Mouse (Mus musculus) intestine, embryonic 15.5 days (tissue): ENCODE measurements around the gene Mrps25. TPM values are rescaled to one million over a fixed set of nuclear protein-coding genes. Genes with fewer than 3 reads are reported as not detected.

ENCODE experiments used
- ATAC-seq: fragments of 200-750 bp; cut with Nextera tagmentation; 2 replicates; pipeline ENCODE4 v1.8.0; 2017; ENCODE audit warnings: moderate TSS enrichment, moderate library complexity
- H3K27ac ChIP-seq: fragments of 300-500 bp; sonication (generic); 2 replicates; pipeline ENCODE4 v1.5.1; 2015; ENCODE audit warnings: mild to moderate bottlenecking, inconsistent platforms
- H3K27me3 ChIP-seq: fragments of 300-500 bp; sonication (generic); replicated peaks from 2 replicates; pipeline ENCODE4 v1.6.1; 2015; ENCODE audit warnings: inconsistent platforms
- H3K36me3 ChIP-seq: fragments of 300-500 bp; sonication (generic); 2 replicates; pipeline ENCODE4 v1.6.1; 2015; ENCODE audit warnings: inconsistent platforms
- H3K4me1 ChIP-seq: fragments of 300-500 bp; sonication (generic); replicated peaks from 2 replicates; pipeline ENCODE4 v1.6.1; 2015; ENCODE audit warnings: inconsistent platforms
- H3K4me2 ChIP-seq: fragments of 300-500 bp; sonication (generic); replicated peaks from 2 replicates; pipeline ENCODE4 v1.6.1; 2015; ENCODE audit warnings: mild to moderate bottlenecking, inconsistent platforms
- H3K4me3 ChIP-seq: fragments of 300-500 bp; sonication (generic); replicated peaks from 2 replicates; pipeline ENCODE4 v1.5.1; 2015; ENCODE audit warnings: inconsistent platforms
- H3K9ac ChIP-seq: fragments of 300-500 bp; sonication (generic); 2 replicates; pipeline ENCODE4 v1.6.1; 2015; ENCODE audit warnings: inconsistent platforms
- H3K9me3 ChIP-seq: fragments of 300-500 bp; sonication (generic); 2 replicates; pipeline ENCODE4 v1.6.1; 2016; ENCODE audit warnings: inconsistent platforms
- WGBS: fragments of 180-500 bp; shearing (Covaris S2); methylation state at CpG from one replicate; pipeline ENCODE4 v1.1.7; 2015; 5-methylcytosine and 5-hydroxymethylcytosine counted together
- polyA plus RNA-seq: library from polyadenylated mRNA; unstranded; fragments of >200 nt; fragmentation: Nextera tagmentation; extraction: Ambion mirVana; gene quantifications from 2 replicates; pipeline ENCODE4 v1.2.1, GENCODE M21; 2015

Mrps25 gene
- 103 and 109 TPM in 2 replicates for polyA plus RNA-seq

DNA sequence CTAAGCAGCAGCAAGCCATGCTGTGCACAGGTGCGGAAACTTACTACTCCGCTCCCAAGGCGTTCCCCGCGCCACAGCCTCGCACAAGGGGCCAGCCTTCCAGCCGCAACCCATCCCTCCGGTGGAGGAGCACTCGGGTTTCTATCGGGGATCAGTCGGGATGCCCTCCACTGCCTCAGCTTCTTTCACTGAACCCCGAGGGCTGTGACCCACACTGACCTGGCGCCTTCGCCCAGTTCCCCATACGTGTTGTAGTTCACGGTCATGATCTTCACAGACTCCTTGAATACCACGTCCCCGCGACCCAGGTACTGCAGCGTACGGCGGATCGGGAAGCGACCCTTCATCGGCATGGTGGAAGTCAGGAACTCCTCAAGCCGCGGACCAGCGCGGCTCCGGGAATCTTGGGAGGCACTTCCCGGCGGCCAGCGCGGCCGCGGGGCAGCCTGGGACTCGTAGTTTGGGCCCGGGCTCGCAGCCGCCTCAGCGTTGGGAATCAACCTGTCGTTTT, at the start of gene Mrps25:
Gene Mrps25 (minus strand): TSS at position 413 of the 511 bp plus-strand sequence.
- Histone ChIP-seq H3K27me3 (no peaks in the 10 kb centered on the region), H3K4me2 (peak within 1 kb of the TSS; percentile 78), H3K4me1 (peaks cover 12% of the 10 kb centered on the region), H3K9ac (peak within 1 kb of the TSS; percentile 88), H3K9me3 (no peaks in the 10 kb centered on the region), H3K36me3 (peaks cover 20% of the 10 kb centered on the region; the same call in 1 of the 2 replicates), H3K27ac (peak within 1 kb of the TSS; percentile 62), H3K4me3 (peak within 1 kb of the TSS; percentile 76)
- under 1% methylated on average over 42 of the region's 42 CpGs for WGBS
- ATAC-seq: peak; percentile 97

DNA sequence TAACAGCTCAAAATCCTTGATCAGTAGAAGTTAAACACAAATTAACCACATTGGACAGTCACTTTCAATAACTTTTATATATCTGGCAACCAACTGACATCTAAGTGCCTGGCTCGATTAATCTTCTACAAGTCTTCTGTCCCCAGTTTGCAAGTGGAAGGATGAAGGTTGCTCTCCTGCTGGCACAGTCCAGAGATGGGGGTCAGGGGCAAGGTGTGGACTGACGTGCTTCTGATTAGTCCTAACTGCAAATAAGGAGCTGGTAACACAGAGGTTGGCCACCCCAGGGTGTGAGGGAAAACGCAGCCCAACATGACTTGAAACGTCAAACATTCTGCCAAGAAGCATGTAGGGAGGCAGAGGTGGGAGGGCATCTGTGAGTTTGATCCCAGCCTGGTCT, 47.9 kb upstream of the Mrps25 start:
- no peak overlapping the region for H3K4me3 ChIP-seq
- no peak overlapping the region for H3K9ac ChIP-seq
- H3K4me2 ChIP-seq: no peak overlapping the region
- no peak for ATAC-seq
- no peaks in the 10 kb centered on the region for H3K4me1 ChIP-seq
- no peaks in the 10 kb centered on the region for H3K27me3 ChIP-seq
- no peak overlapping the region for H3K27ac ChIP-seq
- H3K9me3 ChIP-seq: no peaks in the 10 kb centered on the region
- no peaks in the 10 kb centered on the region for H3K36me3 ChIP-seq
- WGBS: 58% methylated on average over 4 of the region's 4 CpGs

DNA sequence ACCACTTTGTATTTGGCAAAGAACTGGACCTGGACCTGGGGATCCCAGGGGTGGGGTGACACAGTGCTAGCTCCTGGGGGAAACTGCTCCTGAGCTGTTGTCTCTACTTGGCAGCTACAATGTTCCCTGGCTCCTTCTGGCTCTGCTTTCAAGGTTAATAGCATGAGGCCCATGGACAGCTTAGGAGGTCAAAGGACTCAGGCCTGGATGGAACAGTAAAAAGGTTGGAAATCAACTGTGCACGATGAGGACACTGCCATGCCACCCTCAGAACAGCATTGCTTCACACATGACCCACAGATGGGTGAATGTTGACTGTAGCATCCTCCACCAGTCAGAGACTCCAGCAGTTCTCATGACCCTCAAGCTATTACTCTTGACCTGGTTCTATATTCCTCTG, 47.5 kb upstream of the Mrps25 start:
- WGBS: 75% methylated on average over 1 of the region's 1 CpGs
- no peaks in the 10 kb centered on the region for H3K27me3 ChIP-seq

DNA sequence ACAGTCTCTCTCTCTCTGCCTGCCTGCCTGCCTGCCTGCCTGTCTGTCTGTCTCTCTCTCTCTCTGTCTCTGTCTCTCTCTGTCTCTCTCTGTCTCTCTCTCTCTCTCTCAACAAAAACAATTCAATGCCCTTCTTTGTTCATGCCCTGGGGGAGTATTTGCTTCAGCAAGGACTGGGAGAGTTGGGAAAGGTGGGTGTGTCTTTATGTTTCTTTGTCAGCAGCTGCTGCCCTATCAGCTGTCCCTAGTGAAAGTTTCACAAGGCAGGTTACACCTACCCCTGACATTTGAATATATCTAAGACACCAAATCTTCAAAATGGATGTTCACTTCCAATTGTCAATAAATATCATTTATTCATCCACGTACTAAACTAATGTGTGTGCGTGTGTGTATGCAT, 45.8 kb upstream of the Mrps25 start:
- Histone ChIP-seq H3K27ac (no peak overlapping the region), H3K36me3 (no peaks in the 10 kb centered on the region), H3K4me1 (no peaks in the 10 kb centered on the region), H3K9ac (no peak overlapping the region), H3K4me2 (no peak overlapping the region), H3K27me3 (no peaks in the 10 kb centered on the region), H3K4me3 (no peak overlapping the region), H3K9me3 (no peaks in the 10 kb centered on the region)
- WGBS: 82% methylated on average over 2 of the region's 2 CpGs
- no peak for ATAC-seq

More for the DNA sequence above, 47.5 kb upstream of the Mrps25 start:
- Histone ChIP-seq H3K4me2 (no peak overlapping the region), H3K9ac (no peak overlapping the region), H3K9me3 (no peaks in the 10 kb centered on the region), H3K4me1 (no peaks in the 10 kb centered on the region), H3K27ac (no peak overlapping the region), H3K36me3 (no peaks in the 10 kb centered on the region), H3K4me3 (no peak overlapping the region)
- ATAC-seq: no peak

DNA sequence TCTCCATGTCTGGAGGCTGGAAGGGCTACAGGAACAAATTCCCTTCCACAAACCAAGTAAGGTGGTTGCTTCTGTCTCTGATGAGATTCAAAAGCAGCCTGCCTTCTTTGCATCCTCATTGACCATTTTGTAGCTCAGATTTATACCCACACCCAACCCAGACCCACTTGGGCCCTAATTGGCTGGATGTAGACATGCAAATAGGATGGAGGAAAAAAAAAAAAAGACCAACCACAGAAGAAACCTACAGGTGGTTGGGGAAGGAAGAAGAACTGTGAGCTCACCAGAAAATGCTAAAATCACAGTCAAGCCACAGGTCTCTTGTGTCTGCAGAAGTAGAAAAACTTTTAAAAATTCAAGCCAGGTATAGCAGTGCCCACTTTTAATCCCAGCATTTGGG, 45.3 kb upstream of the Mrps25 start:
- ATAC-seq: no peak
- no peaks in the 10 kb centered on the region for H3K9me3 ChIP-seq
- no peaks in the 10 kb centered on the region for H3K36me3 ChIP-seq
- H3K4me3 ChIP-seq: no peak overlapping the region
- no peak overlapping the region for H3K9ac ChIP-seq
- no peak overlapping the region for H3K4me2 ChIP-seq
- H3K27me3 ChIP-seq: no peaks in the 10 kb centered on the region
- H3K4me1 ChIP-seq: no peaks in the 10 kb centered on the region
- H3K27ac ChIP-seq: no peak overlapping the region

DNA sequence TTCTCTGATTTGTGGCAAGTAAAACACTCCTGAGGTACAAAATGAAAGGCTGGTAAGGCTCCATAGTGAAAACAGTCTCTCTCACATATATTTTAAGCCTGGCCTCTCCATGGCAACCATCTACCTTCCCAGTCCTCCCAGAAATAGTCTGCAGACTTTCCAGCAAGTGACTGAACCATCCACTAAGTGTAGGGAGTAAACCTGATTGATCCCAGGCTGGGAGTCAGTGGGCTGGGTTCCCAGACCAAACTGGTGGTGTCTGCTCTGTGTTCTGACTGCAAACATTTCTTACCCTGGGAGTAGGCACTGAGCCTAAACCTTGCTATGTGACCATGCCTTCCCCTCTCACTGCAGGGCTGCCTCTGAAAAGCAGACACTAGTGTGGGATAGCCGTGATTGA, 41.1 kb upstream of the Mrps25 start:
- H3K36me3 ChIP-seq: no peaks in the 10 kb centered on the region
- H3K4me1 ChIP-seq: no peaks in the 10 kb centered on the region
- H3K4me3 ChIP-seq: no peak overlapping the region
- WGBS: 54% methylated on average over 1 of the region's 1 CpGs
- no peak overlapping the region for H3K4me2 ChIP-seq
- no peak overlapping the region for H3K27ac ChIP-seq
- H3K9ac ChIP-seq: no peak overlapping the region
- H3K27me3 ChIP-seq: no peaks in the 10 kb centered on the region
- no peak; the same call in 1 of the 2 replicates for ATAC-seq
- H3K9me3 ChIP-seq: no peaks in the 10 kb centered on the region

DNA sequence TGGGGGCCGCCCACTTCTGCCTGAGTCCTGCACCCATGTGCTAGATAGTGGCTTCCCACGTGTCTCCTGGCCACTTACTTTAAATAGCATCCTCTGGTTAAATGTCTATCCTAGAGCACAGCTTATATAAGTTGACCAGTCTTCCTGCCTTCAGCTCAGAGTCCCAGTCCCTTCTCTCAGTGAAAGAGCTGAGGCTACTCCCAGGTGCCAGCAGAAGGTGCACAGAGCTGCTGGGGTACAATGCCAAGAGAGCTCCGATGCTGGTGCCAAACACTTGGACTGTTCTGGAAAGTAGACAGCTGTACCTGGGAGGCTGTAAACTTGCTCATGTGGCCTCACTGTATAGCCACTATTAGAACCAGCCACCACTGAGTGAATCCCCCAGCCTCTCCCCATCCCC, 38.2 kb upstream of the Mrps25 start:
- no peaks in the 10 kb centered on the region for H3K36me3 ChIP-seq
- H3K9ac ChIP-seq: no peak overlapping the region
- H3K27me3 ChIP-seq: no peaks in the 10 kb centered on the region
- H3K4me2 ChIP-seq: no peak overlapping the region
- H3K4me3 ChIP-seq: no peak overlapping the region
- no peaks in the 10 kb centered on the region for H3K4me1 ChIP-seq
- H3K9me3 ChIP-seq: no peaks in the 10 kb centered on the region
- H3K27ac ChIP-seq: no peak overlapping the region
- ATAC-seq: no peak
- 82% methylated on average over 3 of the region's 3 CpGs for WGBS

DNA sequence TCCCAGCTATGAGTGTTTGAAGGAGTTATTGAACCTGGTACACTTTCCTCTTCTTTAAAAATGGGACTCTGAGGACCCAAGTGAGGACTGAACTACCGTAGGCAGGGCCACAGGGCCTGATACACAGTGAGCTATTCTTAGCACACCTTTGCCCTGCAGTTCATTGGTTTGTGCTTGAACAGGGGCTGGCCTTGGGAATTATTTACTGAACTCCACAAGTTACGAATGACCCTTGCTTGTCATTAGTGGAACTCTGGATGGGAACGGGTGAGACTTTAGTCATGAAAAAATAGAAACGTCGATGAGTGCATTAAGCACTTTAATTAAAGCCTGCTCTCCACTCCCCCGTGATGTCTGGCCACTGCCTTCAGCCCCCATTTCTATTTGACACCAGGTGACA, 37.8 kb upstream of the Mrps25 start:
- no peak overlapping the region for H3K27ac ChIP-seq
- no peaks in the 10 kb centered on the region for H3K4me1 ChIP-seq
- no peaks in the 10 kb centered on the region for H3K36me3 ChIP-seq
- no peaks in the 10 kb centered on the region for H3K9me3 ChIP-seq
- no peak overlapping the region for H3K4me3 ChIP-seq
- H3K9ac ChIP-seq: no peak overlapping the region
- 68% methylated on average over 6 of the region's 6 CpGs for WGBS
- no peaks in the 10 kb centered on the region for H3K27me3 ChIP-seq
- ATAC-seq: no peak
- no peak overlapping the region for H3K4me2 ChIP-seq

- 40% methylated on average over 3 of the region's 3 CpGs for whole genome bisulfite sequencing
- H3K9me3 ChIP-seq: no peaks in the 10 kb centered on the region
- H3K9ac ChIP-seq: no peak overlapping the region
- no peaks in the 10 kb centered on the region for H3K36me3 ChIP-seq
- H3K4me3 ChIP-seq: no peak overlapping the region
- no peak overlapping the region for H3K4me2 ChIP-seq
- no peaks in the 10 kb centered on the region for H3K27me3 ChIP-seq
- H3K4me1 ChIP-seq: 0 out of 2 replicates have a peak, but pooled peaks cover 2% of the 10 kb centered on the region
- no peak overlapping the region for H3K27ac ChIP-seq
- ATAC-seq: peak; percentile 76
These were observed 35.6 kb upstream of the Mrps25 start for GRCm38 (mm10) chr6:92219445-92219844.

DNA sequence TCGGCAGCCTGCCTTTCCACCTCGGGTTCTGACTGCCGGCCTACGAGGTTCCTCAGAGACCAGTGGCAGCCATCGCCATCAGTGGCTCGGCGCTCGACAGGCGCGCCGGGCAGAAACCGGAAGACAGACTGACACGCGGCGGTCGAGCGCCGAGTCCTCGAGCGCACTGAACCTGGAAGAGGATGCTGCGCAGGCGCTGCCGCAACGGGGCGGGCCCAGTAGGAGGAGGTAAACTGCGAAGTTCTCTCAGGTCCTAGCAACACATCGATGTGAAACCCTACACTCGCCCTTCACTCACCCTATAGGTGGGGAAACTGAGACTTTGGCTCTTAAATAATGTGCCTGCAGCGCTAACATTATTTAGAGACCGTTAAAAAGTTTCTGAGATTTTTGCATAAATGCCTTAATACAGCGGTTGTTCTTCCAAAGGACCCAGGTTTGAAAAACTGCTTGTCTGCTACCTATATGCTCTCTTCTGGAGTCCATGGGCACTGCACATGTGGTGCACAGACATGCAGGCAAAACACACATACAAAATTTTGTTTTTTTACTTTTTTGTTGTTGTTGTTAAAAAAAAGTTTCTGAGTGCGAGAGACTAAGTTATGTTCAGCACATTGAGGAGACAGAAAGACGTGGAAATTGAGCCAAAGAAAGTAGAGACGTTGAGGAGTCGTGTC, 31.1 kb upstream of the Mrps25 start, which contains the start of gene Rbsn:
Gene Rbsn (minus strand): TSS at position 153 of the 677 bp plus-strand sequence.
- H3K36me3 ChIP-seq: 0 out of 2 replicates have a peak, but pooled peaks cover 3% of the 10 kb centered on the region
- 10% methylated on average over 35 of the region's 35 CpGs for WGBS

DNA sequence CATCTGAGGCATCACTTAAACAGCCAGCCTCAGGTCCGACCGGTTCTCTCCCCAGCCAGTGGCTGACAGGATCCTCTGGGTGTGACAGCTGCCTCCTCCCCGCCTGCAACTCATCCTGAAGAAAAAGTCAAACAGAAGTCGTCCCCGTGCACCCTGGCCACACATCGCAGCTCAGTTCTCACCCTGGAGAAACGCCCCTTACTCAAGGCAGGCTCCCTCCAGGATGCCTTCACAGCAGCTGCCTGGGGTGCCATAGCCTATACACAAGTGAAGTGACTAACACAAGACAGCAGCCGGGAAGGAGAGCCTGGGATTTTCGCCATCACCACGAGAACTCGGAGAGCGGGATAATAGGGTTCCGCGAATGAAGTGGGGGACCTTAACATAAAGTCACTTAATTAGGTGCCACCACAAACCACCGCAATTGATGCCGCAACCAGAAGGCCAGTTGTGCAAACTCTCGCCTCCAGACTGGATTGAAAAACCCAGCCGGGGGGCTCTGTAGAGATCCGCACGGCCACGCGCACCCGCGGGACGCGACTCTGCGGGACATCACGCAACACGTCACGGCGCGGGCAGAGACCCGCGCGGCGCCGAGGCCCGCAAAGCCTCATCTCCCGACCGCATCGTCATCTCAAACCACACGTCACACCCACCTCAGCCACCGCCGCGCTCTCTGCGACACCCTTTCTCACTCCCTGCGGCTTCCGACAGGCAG, 30.4 kb upstream of the Mrps25 start:
- peaks cover 9% of the 10 kb centered on the region for H3K4me1 ChIP-seq
- peak overlapping the region; percentile 77 for H3K4me3 ChIP-seq
- no peaks in the 10 kb centered on the region for H3K27me3 ChIP-seq
- WGBS: under 1% methylated on average over 48 of the region's 48 CpGs
- peak overlapping the region; percentile 60; the same call in 1 of the 2 replicates for H3K27ac ChIP-seq
- H3K9me3 ChIP-seq: no peaks in the 10 kb centered on the region
- 0 out of 2 replicates have a peak, but pooled peaks cover 3% of the 10 kb centered on the region for H3K36me3 ChIP-seq
- H3K4me2 ChIP-seq: peak overlapping the region; percentile 86
- ATAC-seq: peak; percentile 57
- peak overlapping the region; percentile 90 for H3K9ac ChIP-seq

More for the DNA sequence above, 31.1 kb upstream of the Mrps25 start, which contains the start of gene Rbsn:
- peak within 1 kb of the TSS; percentile 60; the same call in 1 of the 2 replicates for H3K27ac ChIP-seq
- H3K4me1 ChIP-seq: peaks cover 9% of the 10 kb centered on the region
- peak; percentile 94 for ATAC-seq
- H3K27me3 ChIP-seq: no peaks in the 10 kb centered on the region
- H3K4me3 ChIP-seq: peak within 1 kb of the TSS; percentile 77
- H3K9ac ChIP-seq: peak within 1 kb of the TSS; percentile 90
- no peaks in the 10 kb centered on the region for H3K9me3 ChIP-seq
- H3K4me2 ChIP-seq: peak within 1 kb of the TSS; percentile 86

DNA sequence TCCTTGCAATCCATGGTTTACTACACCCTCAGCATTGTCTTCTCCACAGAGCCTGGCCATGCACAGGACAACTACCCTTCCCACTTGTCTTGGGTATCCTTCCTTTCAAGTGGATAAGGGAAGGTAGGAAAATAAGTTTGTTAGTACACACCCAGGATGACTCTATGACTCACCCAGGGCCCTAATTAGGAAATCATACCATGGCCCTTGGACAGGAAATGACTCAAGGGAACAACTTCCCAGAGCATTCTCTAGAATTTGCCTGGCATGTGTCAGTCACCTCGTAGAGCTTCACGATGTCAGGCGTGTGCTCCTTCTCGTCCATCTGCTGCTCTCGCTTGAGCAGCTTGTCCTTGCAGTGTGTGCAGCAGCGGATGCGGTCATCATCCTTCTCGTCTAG, 15.6 kb upstream of the Mrps25 start:
- no peak overlapping the region for H3K27ac ChIP-seq
- peaks cover 29% of the 10 kb centered on the region for H3K36me3 ChIP-seq
- H3K9ac ChIP-seq: no peak overlapping the region
- no peak overlapping the region for H3K4me2 ChIP-seq
- H3K9me3 ChIP-seq: no peaks in the 10 kb centered on the region
- H3K4me1 ChIP-seq: no peaks in the 10 kb centered on the region
- no peak for ATAC-seq
- H3K27me3 ChIP-seq: no peaks in the 10 kb centered on the region
- no peak overlapping the region for H3K4me3 ChIP-seq
- 90% methylated on average over 8 of the region's 8 CpGs for WGBS
